Mouse (Mus musculus): ENCODE measurements around the gene 2310046K23Rik.

Gene 2310046K23Rik

DNA sequence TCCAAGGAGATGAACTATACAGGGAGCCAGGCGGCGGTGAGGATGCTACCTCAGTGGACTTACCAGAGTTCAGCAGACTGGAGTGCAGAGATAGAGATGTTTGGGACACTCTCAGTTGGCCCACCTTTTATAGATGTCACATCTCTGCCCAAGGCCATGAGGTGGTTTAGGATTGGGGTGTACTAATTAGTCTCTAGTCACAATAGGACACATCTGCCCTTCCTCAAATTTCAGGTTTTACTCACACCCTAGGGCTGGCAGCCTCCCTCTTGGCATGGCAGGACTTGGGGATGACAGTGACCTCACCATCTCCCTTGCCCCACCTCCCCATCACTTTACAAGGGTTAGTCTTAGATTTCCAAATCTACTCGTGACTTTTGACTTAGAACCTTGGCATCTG lies at the start of gene 2310046K23Rik:
TSS of gene 2310046K23Rik (minus strand) at position 101 of the 400 bp plus-strand sequence.
- DNase-seq: no peak

DNA sequence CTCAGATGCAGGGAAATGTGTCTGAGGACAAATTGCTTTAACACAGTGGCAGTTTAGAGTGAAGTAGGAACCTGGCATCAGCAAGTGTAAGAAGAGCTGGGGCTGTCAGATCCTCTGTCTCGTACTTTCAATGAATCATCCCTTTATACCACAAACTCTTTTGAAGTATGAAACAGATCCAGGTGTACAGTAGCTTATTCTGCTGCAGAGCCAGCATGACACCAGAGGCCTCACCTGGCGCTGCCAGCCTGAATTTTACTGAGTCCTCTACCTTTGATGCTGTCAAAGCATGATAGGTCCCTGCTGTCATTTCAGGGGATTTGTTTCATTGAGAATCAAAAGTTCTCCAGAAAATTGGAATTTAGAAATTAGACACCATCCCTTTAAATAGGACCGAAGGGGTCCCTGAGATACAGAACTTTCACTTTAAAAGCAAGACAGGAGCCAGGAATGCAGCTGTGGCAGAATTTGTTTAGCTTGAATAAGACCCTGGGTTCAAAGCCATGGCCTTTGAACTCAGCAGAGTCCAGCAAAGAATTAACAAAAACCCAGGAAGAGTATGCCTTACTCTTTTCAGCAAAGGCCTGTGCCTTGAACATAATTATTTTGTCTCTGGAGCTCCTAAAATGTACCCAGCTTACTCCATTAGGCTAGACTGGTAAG lies 49.0 kb upstream of the 2310046K23Rik start:
- DNase-seq: no peak

DNA sequence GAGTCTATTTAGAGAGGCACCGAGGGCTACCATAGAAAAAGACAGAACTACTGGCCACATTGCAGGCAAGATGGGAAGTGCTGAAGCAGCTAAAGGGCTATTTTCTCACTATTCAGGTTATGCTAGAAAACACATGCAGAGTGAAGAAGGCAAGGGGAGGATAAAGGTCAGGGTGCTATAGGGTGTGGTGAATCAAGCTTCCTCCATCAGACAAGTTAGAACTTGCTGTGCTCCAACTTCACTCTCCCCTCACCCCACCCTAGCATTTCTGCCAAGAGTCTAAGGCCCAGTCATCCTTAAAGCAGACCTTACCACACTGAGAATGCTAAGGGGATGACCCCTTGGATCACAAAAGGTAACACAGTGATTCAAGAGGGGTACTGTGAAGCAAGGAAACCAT lies 45.2 kb upstream of the 2310046K23Rik start:
- DNase-seq: no peak

DNA sequence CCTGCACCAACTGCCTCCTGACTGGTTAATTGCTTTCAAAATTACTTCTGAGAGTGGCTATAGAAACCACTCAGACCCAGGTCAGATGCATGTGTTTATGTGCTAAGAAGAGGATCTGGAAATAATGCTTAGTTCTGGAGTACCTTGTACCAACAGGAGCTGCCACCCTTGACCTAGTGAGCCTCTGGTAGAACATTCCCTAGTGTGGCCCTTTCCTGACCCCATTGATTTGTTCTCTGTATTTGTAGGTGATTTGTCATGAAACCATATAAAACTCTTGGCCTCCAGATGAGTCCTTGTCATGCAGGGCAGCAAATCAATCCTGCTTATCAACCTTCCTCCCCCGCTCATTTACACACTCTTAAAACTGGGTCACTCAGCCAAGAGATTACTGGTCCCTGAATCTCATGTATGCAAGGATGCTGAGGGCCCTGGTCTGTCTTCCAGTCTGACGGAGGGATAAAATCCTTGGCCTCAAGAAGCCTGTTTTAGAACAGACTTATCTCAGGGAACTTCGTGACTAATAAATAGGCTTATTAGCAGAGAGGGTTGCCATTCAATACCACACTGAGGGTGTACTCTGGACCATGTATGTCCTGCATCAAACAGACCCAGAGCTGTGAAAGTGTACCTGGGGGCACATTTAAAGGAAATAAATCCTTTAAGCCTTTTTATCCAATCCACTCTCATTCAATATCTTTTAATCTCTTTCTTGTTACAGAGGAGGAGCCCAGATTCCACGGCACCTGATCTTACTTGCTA lies 44.5 kb upstream of the 2310046K23Rik start:
- no peak for DNase-seq

DNA sequence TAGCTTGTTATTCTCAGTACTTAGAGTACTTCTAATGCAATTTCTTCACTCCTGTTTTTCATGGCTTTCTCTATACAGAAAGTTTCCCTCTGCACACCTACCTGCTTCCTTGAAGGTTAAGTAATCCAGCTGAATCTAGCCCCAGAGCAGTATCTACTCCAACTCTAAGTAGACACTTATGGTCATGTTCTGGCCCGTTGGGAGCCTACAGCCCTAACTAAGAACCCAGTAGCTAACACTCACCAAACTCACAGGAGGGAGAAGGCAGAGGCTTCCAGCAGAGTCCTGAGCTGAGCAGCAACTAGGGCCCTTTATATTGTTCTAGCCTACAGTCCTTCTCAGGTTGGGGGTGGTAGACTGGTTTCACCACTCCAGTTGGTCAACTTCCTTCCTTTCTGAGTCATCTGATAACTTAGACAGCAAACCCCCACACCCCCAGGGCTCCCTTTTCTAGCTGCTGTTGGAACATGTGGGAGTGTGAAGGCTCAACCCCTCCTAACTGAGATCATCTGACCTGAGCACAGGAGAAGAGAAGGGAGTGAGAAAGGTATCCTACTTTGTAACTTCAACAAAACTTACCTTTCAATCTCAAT lies 39.2 kb upstream of the 2310046K23Rik start, which contains the start of gene Ivl:
TSS of gene Ivl (minus strand) at position 287 of the 593 bp plus-strand sequence.
- no peak for DNase-seq

DNA sequence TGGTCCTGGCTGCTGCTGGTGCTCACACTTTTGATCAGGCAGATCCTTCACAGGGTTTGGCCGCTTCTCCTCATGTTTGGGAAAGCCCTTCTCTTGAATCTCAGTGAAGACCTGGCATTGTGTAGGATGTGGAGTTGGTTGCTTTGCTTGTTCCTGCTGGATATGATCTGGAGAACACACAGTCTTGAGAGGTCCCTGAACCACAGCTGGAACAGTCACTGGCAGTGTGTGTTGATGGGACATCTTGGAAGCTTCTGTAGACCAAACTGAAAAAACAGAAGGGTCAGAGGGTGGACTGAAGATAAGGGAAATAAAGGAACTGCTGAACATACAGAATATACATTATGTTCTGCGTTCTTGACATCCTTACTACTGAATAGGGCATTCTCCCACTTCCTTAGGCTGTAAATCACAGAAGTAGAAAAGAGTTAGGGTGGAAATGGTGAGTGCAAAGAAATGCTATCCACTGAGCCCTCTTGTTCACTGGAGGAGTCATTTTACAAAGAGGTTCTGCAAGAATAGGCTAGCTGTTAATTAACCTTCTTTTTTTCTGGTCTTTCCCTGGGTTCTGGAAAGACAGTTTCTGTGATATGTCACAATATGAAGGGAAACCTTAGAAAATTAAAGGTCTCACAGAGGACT lies 38.3 kb upstream of the 2310046K23Rik start:
- no peak for DNase-seq

DNA sequence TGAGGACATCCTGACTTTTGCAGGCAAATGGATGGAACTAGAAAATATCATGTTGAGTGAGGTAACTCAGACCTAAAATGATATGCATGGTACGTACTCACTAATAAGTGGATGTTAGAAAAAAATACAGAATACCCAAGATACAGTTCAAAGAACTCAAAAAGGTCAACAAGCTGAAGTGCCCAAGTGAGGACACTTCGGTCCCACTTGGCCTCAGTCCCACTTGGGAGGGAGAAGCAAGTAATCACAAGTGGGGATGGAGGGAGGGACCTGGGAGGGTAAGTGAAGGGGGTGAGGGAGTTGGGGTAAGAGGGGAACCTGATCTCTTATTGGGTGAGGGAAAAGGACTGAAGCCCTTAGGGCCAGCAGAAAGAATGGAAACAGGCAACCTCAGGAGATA lies 34.4 kb upstream of the 2310046K23Rik start:
- no peak for DNase-seq

DNA sequence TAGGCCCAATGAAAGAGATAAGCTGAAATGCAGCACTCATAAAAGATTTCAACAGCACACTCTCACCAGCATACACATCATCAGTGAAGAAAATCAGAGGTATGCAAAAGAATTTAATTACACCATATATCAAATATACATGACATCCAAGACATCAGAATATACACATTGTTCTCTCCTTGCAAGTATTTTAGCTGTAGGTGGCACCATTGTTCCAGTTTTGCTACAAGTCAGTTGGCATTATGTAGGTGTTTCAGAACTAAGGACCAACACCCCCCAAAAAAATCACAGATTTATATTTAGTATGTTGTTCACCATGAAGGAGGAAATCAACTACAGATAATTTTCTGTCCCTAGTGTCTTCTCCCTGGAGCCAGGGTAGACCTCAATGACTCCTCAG lies 31.1 kb upstream of the 2310046K23Rik start:
- no peak for DNase-seq

DNA sequence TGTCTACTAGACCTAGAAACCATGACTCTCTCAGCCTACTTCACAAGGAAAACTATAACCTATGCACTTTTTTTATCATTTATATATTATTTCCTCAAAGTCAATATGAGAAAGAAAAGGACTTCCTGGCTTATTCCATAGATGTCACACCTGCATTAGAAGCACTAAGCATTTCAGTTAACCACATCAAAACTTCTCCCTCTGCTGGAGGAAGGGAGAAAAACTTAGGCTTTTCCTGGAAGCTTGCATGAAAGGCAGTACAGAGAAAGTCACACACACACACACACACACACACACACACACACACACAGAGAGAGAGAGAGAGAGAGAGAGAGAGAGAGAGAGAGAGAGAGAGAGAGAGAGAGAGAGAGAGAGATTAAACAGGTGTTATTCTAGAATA lies 22.0 kb downstream of the 2310046K23Rik start:
- no peak for DNase-seq

DNA sequence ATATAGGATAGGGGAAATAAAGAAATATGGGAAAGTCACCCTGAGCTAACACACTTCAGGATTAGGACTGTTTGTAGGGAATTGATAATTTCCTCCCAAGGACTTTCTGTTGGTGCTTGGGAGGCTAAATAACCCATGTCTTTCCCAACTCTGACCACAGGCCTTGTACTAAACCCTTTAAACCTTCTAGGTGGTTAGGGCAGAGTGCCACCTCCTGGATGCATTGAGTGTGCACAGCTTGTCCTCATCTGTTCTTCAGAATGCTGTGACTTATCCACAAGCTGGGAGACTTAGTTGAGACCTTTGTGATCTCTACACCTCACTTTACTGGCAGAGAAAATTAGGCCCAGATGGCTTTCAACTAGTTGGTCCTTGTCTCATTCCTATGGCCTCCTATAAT lies 23.5 kb downstream of the 2310046K23Rik start:
- DNase-seq: no peak

DNA sequence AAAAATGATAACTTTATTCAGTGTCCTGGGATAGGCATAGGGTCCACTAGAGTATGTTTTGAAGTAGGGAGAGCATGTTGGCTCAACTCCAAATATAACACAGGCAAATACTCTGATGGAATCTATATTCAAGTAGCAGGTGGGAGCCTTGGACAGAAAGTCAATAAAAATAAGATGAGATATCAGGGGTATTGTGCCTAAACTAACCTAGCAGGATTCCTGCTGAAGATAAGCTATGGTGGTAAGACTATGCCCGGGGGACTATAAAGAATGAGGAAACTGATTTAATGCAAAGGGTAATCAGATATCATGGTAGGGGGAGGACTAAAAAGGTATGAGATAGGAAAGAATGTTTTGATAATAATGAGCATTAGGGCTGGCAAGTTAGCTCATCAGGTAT lies 26.1 kb downstream of the 2310046K23Rik start:
- no peak for DNase-seq

DNA sequence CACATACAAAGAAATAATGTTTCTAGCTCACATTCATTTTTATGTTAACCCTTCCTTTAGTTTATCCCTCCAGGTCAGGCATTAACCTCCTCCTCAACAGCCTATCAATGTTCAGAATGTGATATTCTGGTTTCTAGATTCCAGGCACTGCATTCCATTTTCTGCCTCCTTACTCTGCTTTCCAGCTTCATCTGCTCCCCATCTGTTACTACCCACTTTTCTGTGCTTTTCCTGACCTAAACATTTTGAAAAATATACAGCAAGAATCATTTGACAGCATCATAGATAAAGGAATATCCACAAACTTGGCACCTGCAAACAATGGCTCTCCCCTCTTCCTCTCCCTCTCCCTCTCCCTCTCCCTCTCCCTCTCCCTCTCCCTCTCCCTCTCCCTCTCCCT lies 30.8 kb downstream of the 2310046K23Rik start:
- DNase-seq: no peak

DNA sequence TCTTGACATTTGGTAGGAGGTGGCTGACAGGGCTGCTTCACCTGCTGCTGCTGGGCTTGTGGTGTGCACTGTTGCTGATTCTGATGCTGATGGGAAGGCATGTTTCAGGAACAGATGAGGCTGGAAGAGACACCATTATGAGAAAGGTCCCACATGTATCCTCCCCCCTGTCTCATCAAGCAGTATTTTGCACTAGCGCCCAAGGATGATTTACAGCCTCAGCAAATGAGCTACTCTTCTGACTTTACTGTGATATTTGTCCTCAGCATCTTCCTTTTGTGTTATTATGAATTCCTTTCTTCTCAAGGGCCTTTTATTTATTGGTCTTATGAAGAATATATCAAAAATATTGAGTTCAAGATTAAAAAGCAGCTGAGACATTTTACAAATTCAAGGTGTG lies 33.9 kb downstream of the 2310046K23Rik start, which contains the start of gene Sprr4:
TSS of gene Sprr4 (minus strand) at position 101 of the 400 bp plus-strand sequence.
- peak; percentile 41 for DNase-seq

DNA sequence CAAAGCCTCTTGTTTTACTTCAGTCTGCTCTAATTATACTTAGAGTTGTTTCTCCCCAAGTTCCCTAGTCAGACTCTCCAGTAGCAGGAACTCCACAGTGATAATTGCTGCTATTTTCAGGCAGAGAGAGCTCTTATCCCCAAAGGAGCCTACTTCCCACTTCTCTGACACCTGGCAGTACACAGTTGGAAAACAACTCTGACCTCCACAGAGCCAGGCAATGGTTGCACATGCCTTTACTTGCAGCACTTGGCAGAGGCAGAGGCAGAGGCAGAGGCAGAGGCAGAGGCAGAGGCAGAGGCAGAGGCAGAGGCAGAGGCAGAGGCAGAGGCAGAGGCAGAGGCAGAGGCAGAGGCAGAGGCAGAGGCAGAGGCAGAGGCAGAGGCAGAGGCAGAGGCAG lies 44.0 kb downstream of the 2310046K23Rik start:
- DNase-seq: peak; percentile 92

DNA sequence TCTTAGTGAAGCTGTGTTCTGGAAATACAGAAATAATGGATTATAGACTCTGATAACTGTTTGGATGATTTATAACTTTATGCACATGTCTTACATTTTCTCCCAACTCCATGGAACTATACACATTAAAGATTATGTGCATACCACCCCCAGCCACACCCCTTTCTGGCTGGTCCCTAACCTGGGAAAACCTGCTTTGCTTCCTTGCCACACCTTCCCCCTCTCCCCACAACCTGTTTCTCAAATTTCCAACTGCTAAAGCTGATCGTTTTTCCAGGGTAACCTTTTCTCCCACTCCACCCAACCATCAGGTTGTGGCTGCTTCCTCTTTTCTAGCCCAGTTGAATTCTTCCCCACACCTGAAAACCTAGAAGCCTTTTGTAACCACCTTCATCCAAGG lies 48.0 kb downstream of the 2310046K23Rik start:
- DNase-seq: peak; percentile 14

DNA sequence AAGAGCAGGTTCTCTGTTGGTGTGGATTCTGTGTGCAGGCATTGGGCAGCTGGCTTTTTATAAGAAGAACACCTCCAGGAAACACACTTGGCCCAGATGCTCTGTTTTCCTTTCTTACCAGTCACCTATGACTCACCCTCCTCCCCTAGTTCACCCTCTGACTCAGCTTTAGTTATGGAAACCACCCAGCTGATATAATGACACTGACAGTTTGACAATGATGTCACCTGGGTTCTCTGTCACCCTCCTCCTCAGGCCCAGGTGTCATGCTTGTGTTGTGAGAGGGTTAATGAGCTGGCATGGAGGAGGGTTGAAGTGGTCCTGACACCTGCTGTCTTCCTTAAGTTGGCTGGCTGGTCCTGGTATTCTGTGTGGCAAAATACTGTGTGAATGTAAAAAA lies 48.4 kb downstream of the 2310046K23Rik start, which contains the start of gene Sprr1a:
TSS of gene Sprr1a (minus strand) at position 33 of the 400 bp plus-strand sequence.
- peak; percentile 63 for DNase-seq

Measured in heart, adult 11 months (tissue).